Mouse (Mus musculus) neural tube, embryonic 15.5 days (tissue): ENCODE results near the gene Nfatc2. TPM values are rescaled to one million over a fixed set of nuclear protein-coding genes. Genes with fewer than 3 reads are reported as not detected.

Source experiments
- ATAC-seq: fragments of 200-750 bp; cut with Nextera tagmentation; 2 replicates; pipeline ENCODE4 v1.8.0; 2017; ENCODE audit warnings: mild to moderate bottlenecking, moderate TSS enrichment, moderate library complexity; ENCODE audit not compliant: low FRiP score
- H3K27ac ChIP-seq: fragments of 300-500 bp; sonication (generic); replicated peaks from 2 replicates; pipeline ENCODE4 v1.5.1; 2015; ENCODE audit warnings: mild to moderate bottlenecking, inconsistent platforms
- H3K27me3 ChIP-seq: fragments of 300-500 bp; sonication (generic); replicated peaks from 2 replicates; pipeline ENCODE4 v1.6.1; 2015; ENCODE audit warnings: inconsistent platforms
- H3K36me3 ChIP-seq: fragments of 300-500 bp; sonication (generic); 2 replicates; pipeline ENCODE4 v1.6.1; 2015; ENCODE audit warnings: inconsistent platforms
- H3K4me1 ChIP-seq: fragments of 300-500 bp; sonication (generic); 2 replicates; pipeline ENCODE4 v1.6.1; 2015; ENCODE audit warnings: inconsistent platforms
- H3K4me2 ChIP-seq: fragments of 300-500 bp; sonication (generic); 2 replicates; pipeline ENCODE4 v1.6.1; 2015; ENCODE audit warnings: inconsistent platforms, mild to moderate bottlenecking, moderate library complexity
- H3K4me3 ChIP-seq: fragments of 300-500 bp; sonication (generic); replicated peaks from 2 replicates; pipeline ENCODE4 v1.5.1; 2015; ENCODE audit warnings: mild to moderate bottlenecking, inconsistent platforms
- H3K9ac ChIP-seq: fragments of 300-500 bp; sonication (generic); replicated peaks from 2 replicates; pipeline ENCODE4 v1.6.1; 2015; ENCODE audit warnings: mild to moderate bottlenecking, inconsistent platforms
- H3K9me3 ChIP-seq: fragments of 300-500 bp; sonication (generic); replicated peaks from 2 replicates; pipeline ENCODE4 v1.6.1; 2016; ENCODE audit warnings: inconsistent platforms
- WGBS: fragments of 180-500 bp; shearing (Covaris S2); methylation state at CpG from one replicate; pipeline ENCODE4 v1.1.7; 2015; ENCODE audit warnings: mixed read lengths; 5-methylcytosine and 5-hydroxymethylcytosine counted together
- polyA plus RNA-seq: library from polyadenylated mRNA; unstranded; fragments of >200 nt; fragmentation: Nextera tagmentation; extraction: Ambion mirVana; gene quantifications from 2 replicates; pipeline ENCODE4 v1.2.1, GENCODE M21; 2015

Nfatc2 gene
- polyA plus RNA-seq, 1 experiment from 2014 or later: 4.8 TPM

DNA sequence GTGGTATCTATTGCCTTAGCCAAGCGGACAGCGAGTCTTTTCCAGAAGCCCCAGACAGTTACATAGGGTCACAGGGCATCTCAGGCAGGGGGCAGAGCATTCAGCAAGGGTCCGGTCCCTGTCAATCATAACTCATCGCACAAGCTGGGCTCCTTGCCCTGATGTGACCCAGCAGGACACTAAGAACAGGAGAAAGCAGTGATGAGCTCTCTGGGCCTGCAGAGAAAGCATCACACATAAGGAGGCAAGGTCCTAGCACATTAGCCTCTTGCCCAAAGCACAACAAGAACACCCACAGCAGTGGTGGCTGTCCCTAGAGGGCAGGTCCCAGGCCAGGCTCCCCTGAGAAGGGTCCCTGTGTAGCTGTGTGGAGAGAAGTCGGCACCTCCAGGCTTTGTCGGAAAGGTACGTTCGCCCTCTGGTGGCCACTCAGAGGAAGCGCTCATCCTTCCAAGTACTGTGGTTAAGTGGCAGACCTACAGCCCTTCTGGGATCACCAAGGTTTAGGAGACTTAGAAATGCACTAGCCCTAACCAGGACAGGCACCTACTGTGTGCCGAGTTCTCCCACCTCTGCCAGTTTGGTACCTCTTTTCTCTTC is 156.1 kb downstream of the Nfatc2 start:
- no peaks in the 10 kb centered on the region for H3K9me3 ChIP-seq
- 36% methylated on average over 10 of the region's 10 CpGs for WGBS
- no peaks in the 10 kb centered on the region for H3K36me3 ChIP-seq
- ATAC-seq: peak; percentile 81
- no peak overlapping the region for H3K9ac ChIP-seq
- H3K4me1 ChIP-seq: peaks cover 12% of the 10 kb centered on the region; the same call in 1 of the 2 replicates
- H3K27ac ChIP-seq: no peak overlapping the region
- no peak overlapping the region for H3K4me2 ChIP-seq
- H3K4me3 ChIP-seq: no peak overlapping the region
- peaks cover 5% of the 10 kb centered on the region; the same call in 1 of the 2 replicates for H3K27me3 ChIP-seq

GRCm38 (mm10) chr2:168444126-168444525 is 157.3 kb downstream of the Nfatc2 start:
- H3K9me3 ChIP-seq: no peaks in the 10 kb centered on the region
- 0 out of 2 replicates have a peak, but pooled peaks cover 5% of the 10 kb centered on the region for H3K27me3 ChIP-seq
- no peak overlapping the region for H3K4me2 ChIP-seq
- peaks cover 16% of the 10 kb centered on the region for H3K4me1 ChIP-seq
- 10% methylated on average over 8 of the region's 8 CpGs for WGBS
- no peak overlapping the region for H3K27ac ChIP-seq
- ATAC-seq: 0 out of 2 replicates have a peak, but pooled peaks have one; percentile 18
- H3K9ac ChIP-seq: no peak overlapping the region
- H3K36me3 ChIP-seq: no peaks in the 10 kb centered on the region
- no peak overlapping the region for H3K4me3 ChIP-seq

- Histone ChIP-seq H3K27me3 (0 out of 2 replicates have a peak, but pooled peaks cover 5% of the 10 kb centered on the region), H3K27ac (no peak overlapping the region), H3K4me1 (peaks cover 17% of the 10 kb centered on the region), H3K4me2 (no peak overlapping the region), H3K4me3 (no peak overlapping the region), H3K9me3 (no peaks in the 10 kb centered on the region), H3K36me3 (no peaks in the 10 kb centered on the region), H3K9ac (no peak overlapping the region)
- ATAC-seq: no peak
- 95% methylated on average over 12 of the region's 12 CpGs for WGBS
These were observed 160.0 kb downstream of the Nfatc2 start for GRCm38 (mm10) chr2:168441494-168441893.

- H3K4me2 ChIP-seq: no peak overlapping the region
- H3K4me3 ChIP-seq: no peak overlapping the region
- H3K36me3 ChIP-seq: no peaks in the 10 kb centered on the region
- no peak overlapping the region for H3K9ac ChIP-seq
- H3K27me3 ChIP-seq: no peaks in the 10 kb centered on the region
- H3K9me3 ChIP-seq: no peaks in the 10 kb centered on the region
- no peak for ATAC-seq
- WGBS: 72% methylated on average over 17 of the region's 17 CpGs
- H3K4me1 ChIP-seq: peaks cover 17% of the 10 kb centered on the region
- no peak overlapping the region for H3K27ac ChIP-seq
These were observed 160.5 kb downstream of the Nfatc2 start for GRCm38 (mm10) chr2:168440918-168441328.

- H3K4me2 ChIP-seq: no peak overlapping the region
- H3K9ac ChIP-seq: no peak overlapping the region
- no peak for ATAC-seq
- 27% methylated on average over 8 of the region's 8 CpGs for WGBS
- no peak overlapping the region for H3K4me3 ChIP-seq
- no peaks in the 10 kb centered on the region for H3K9me3 ChIP-seq
- peaks cover 13% of the 10 kb centered on the region for H3K4me1 ChIP-seq
- H3K27ac ChIP-seq: no peak overlapping the region
- H3K36me3 ChIP-seq: no peaks in the 10 kb centered on the region
- H3K27me3 ChIP-seq: no peaks in the 10 kb centered on the region
These were observed 162.4 kb downstream of the Nfatc2 start for GRCm38 (mm10) chr2:168438981-168439452.

GRCm38 (mm10) chr2:168434187-168434586 is 167.3 kb downstream of the Nfatc2 start:
- H3K27ac ChIP-seq: no peak overlapping the region
- H3K4me1 ChIP-seq: peaks cover 6% of the 10 kb centered on the region
- no peak overlapping the region for H3K4me2 ChIP-seq
- no peak overlapping the region for H3K9ac ChIP-seq
- no peak for ATAC-seq
- no peak overlapping the region for H3K4me3 ChIP-seq
- no peaks in the 10 kb centered on the region for H3K9me3 ChIP-seq
- 78% methylated on average over 5 of the region's 5 CpGs for WGBS
- H3K36me3 ChIP-seq: no peaks in the 10 kb centered on the region
- no peaks in the 10 kb centered on the region for H3K27me3 ChIP-seq

GRCm38 (mm10) chr2:168433392-168433791 is 168.1 kb downstream of the Nfatc2 start:
- Histone ChIP-seq H3K4me2 (no peak overlapping the region), H3K4me1 (no peaks in the 10 kb centered on the region), H3K27me3 (no peaks in the 10 kb centered on the region), H3K27ac (no peak overlapping the region), H3K9me3 (no peaks in the 10 kb centered on the region), H3K9ac (no peak overlapping the region), H3K36me3 (no peaks in the 10 kb centered on the region), H3K4me3 (no peak overlapping the region)
- 70% methylated on average over 5 of the region's 5 CpGs for WGBS
- no peak for ATAC-seq

GRCm38 (mm10) chr2:168432394-168432793 is 169.1 kb downstream of the Nfatc2 start:
- Histone ChIP-seq H3K27ac (no peak overlapping the region), H3K9me3 (no peaks in the 10 kb centered on the region), H3K27me3 (no peaks in the 10 kb centered on the region), H3K9ac (no peak overlapping the region), H3K36me3 (no peaks in the 10 kb centered on the region), H3K4me2 (no peak overlapping the region), H3K4me3 (no peak overlapping the region), H3K4me1 (no peaks in the 10 kb centered on the region)
- no peak for ATAC-seq
- 94% methylated on average over 7 of the region's 7 CpGs for WGBS

DNA sequence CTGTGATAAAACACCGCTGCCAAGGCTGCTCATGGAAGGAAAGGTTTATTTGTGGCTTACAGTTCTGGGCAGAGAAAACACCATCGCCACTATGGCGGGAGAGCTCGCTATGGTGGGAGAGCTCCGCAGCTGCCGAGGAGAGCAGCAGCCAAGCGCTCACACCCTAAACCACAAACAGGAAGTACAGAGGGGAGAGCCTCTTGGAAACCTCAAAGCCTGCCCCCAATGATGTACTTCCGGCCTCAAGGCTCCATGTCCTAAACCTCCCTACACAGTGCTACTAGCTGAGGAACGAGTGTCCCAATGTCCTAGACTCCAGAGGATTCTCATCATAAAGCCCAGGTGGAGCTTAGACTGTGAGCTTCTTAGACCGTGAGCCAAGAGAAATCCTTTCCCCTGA is 171.9 kb downstream of the Nfatc2 start:
- no peak overlapping the region for H3K4me3 ChIP-seq

GRCm38 (mm10) chr2:168428375-168428901 is 173.0 kb downstream of the Nfatc2 start:
- WGBS: 85% methylated on average over 5 of the region's 5 CpGs
- no peak overlapping the region for H3K4me3 ChIP-seq
- H3K36me3 ChIP-seq: no peaks in the 10 kb centered on the region

More for the DNA sequence above, 171.9 kb downstream of the Nfatc2 start:
- Histone ChIP-seq H3K36me3 (no peaks in the 10 kb centered on the region), H3K4me1 (peaks cover 6% of the 10 kb centered on the region), H3K9ac (no peak overlapping the region), H3K27ac (no peak overlapping the region), H3K27me3 (no peaks in the 10 kb centered on the region), H3K4me2 (no peak overlapping the region), H3K9me3 (no peaks in the 10 kb centered on the region)
- WGBS: 93% methylated on average over 10 of the region's 10 CpGs
- ATAC-seq: no peak

More at GRCm38 (mm10) chr2:168428375-168428901, 173.0 kb downstream of the Nfatc2 start:
- H3K27me3 ChIP-seq: no peaks in the 10 kb centered on the region
- no peak for ATAC-seq
- H3K27ac ChIP-seq: no peak overlapping the region
- peaks cover 16% of the 10 kb centered on the region for H3K4me1 ChIP-seq
- H3K9me3 ChIP-seq: no peaks in the 10 kb centered on the region
- H3K9ac ChIP-seq: no peak overlapping the region
- no peak overlapping the region for H3K4me2 ChIP-seq
